Mouse (Mus musculus): ENCODE measurements around the gene Unc13b. TPM values are rescaled to one million over a fixed set of nuclear protein-coding genes. Genes with fewer than 3 reads are reported as not detected.

Unc13b gene
- polyA plus RNA-seq, 1 experiment from 2014 or later: 3.0 TPM

- no peaks in the 10 kb centered on the region for H3K4me1 ChIP-seq (ENCODE audit: insufficient read depth, low read depth, low read length)
- no peak overlapping the region for H3K4me3 ChIP-seq (ENCODE audit: low read depth, low read length)
- H3K36me3 ChIP-seq (ENCODE audit: insufficient read depth, low read length): no peaks in the 10 kb centered on the region
- no peaks in the 10 kb centered on the region for H3K27me3 ChIP-seq (replicated peaks; ENCODE audit: insufficient read depth, low read length)
- TF ChIP-seq EP300 (IDR thresholded peaks at IDR 0.05) (no peak), CTCF (IDR thresholded peaks at IDR 0.05) (no peak)
- 52% methylated on average over 3 of the region's 3 CpGs for WGBS
- no peak for DNase-seq (ENCODE audit: low spot score)
- no peak for ATAC-seq
- no peaks in the 10 kb centered on the region for H3K9me3 ChIP-seq (ENCODE audit: low read length)
- H3K27ac ChIP-seq (ENCODE audit: low read length): no peak overlapping the region
- H3K9ac ChIP-seq (replicated peaks; ENCODE audit: low read depth): no peak overlapping the region
- H3K4me2 ChIP-seq (replicated peaks; ENCODE audit: low read depth, low read length): no peak overlapping the region
Observed at GRCm38 (mm10) chr4:43163205-43163604, 104.5 kb downstream of the Unc13b start.

DNA sequence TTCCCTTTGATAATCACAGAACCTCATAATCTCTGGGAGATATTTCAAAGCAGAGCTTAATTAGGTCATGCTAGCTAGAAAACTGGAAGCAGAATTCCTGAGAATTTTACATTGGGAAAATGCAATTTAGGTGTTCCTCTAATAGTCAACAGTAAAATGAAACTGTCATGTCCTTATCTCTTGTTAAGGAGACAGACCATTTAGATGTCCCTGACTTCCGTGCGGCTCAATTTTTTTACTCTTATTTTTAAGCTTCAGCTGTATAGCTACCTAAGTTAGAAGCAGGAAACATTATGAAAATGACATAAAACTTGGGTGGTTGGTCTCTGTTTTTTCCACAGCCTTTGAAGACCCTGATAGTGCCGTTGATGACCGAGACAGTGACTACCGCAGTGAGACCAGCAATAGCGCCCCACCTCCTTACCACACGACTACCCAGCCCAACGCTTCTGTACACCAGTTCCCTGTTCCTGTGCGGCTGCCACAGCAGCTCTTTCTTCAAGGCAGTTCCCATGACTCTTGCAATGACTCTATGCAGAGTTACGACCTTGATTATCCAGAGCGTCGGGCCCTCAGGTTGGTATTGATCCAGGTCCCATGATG is 106.8 kb downstream of the Unc13b start:
- no peak overlapping the region for H3K9ac ChIP-seq (replicated peaks; ENCODE audit: low read depth)
- no peak overlapping the region for H3K4me3 ChIP-seq (ENCODE audit: low read depth, low read length)
- H3K27me3 ChIP-seq (replicated peaks; ENCODE audit: insufficient read depth, low read length): no peaks in the 10 kb centered on the region
- ATAC-seq: no peak
- H3K4me1 ChIP-seq (ENCODE audit: insufficient read depth, low read depth, low read length): no peaks in the 10 kb centered on the region
- 82% methylated on average over 12 of the region's 12 CpGs for WGBS
- H3K27ac ChIP-seq (ENCODE audit: low read length): no peak overlapping the region
- TF ChIP-seq CTCF (IDR thresholded peaks at IDR 0.05) (no peak), EP300 (IDR thresholded peaks at IDR 0.05) (no peak)
- DNase-seq (ENCODE audit: low spot score): no peak
- no peaks in the 10 kb centered on the region for H3K36me3 ChIP-seq (ENCODE audit: insufficient read depth, low read length)
- no peaks in the 10 kb centered on the region for H3K9me3 ChIP-seq (ENCODE audit: low read length)
- H3K4me2 ChIP-seq (replicated peaks; ENCODE audit: low read depth, low read length): no peak overlapping the region

DNA sequence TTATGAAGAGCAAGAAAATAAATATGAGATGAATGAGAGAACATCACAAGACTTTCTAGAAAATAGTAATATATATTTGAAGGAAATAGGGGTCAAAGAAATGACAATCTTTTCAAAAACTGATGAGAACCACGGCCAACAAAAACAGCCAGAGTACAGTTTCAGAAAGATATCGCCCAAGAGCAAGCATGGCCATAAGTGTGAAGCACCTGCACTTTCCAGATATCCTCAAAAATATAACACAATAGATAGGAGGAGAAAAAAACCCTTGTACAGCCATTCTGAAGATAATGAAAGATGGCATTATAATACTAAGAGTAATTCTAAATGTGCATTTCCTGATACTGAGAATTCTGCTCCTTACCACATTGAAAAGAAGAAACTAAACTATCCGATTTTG is 111.3 kb downstream of the Unc13b start:
- WGBS: 87% methylated on average over 3 of the region's 3 CpGs
- no peak overlapping the region for H3K27ac ChIP-seq (ENCODE audit: low read length)
- TF ChIP-seq EP300 (IDR thresholded peaks at IDR 0.05): no peak
- no peak for TF ChIP-seq CTCF (IDR thresholded peaks at IDR 0.05)
- no peak overlapping the region for H3K4me2 ChIP-seq (replicated peaks; ENCODE audit: low read depth, low read length)
- DNase-seq (ENCODE audit: low spot score) (no peak), ATAC-seq (no peak)
- no peaks in the 10 kb centered on the region for H3K4me1 ChIP-seq (ENCODE audit: insufficient read depth, low read depth, low read length)
- H3K27me3 ChIP-seq (replicated peaks; ENCODE audit: insufficient read depth, low read length): no peaks in the 10 kb centered on the region
- H3K9me3 ChIP-seq (ENCODE audit: low read length): no peaks in the 10 kb centered on the region
- H3K4me3 ChIP-seq (ENCODE audit: low read depth, low read length): no peak overlapping the region
- H3K9ac ChIP-seq (replicated peaks; ENCODE audit: low read depth): no peak overlapping the region
- no peaks in the 10 kb centered on the region for H3K36me3 ChIP-seq (ENCODE audit: insufficient read depth, low read length)

DNA sequence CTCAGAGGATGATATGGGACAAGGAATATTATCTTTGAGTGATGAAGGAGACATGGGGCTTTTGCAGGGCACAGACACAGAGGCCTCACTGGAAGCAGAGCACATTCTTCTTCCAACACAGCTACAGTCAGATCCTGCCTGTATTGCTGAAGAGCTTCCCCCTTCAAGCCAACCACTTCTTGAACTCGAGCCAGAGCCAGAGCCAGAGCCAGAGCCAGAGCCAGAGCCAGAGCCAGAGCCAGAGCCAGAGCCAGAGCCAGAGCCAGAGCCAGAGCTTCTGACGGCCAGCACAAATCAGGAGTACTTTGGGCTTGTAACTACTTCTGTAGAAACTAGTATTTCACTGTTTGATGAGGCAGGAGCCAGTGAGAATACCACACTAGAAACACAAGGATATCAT is 118.4 kb downstream of the Unc13b start:
- no peak overlapping the region for H3K4me2 ChIP-seq (replicated peaks; ENCODE audit: low read depth, low read length)
- H3K4me3 ChIP-seq (ENCODE audit: low read depth, low read length): no peak overlapping the region
- H3K27ac ChIP-seq (ENCODE audit: low read length): no peak overlapping the region
- H3K27me3 ChIP-seq (replicated peaks; ENCODE audit: insufficient read depth, low read length): no peaks in the 10 kb centered on the region
- ATAC-seq (no peak), DNase-seq (ENCODE audit: low spot score) (no peak)
- TF ChIP-seq EP300 (IDR thresholded peaks at IDR 0.05): no peak
- TF ChIP-seq CTCF (IDR thresholded peaks at IDR 0.05): no peak
- H3K9ac ChIP-seq (replicated peaks; ENCODE audit: low read depth): no peak overlapping the region
- WGBS: 66% methylated on average over 2 of the region's 2 CpGs
- no peaks in the 10 kb centered on the region for H3K4me1 ChIP-seq (ENCODE audit: insufficient read depth, low read depth, low read length)
- no peaks in the 10 kb centered on the region for H3K9me3 ChIP-seq (ENCODE audit: low read length)
- H3K36me3 ChIP-seq (ENCODE audit: insufficient read depth, low read length): no peaks in the 10 kb centered on the region

- WGBS: 93% methylated on average over 8 of the region's 8 CpGs
- ATAC-seq: no peak
Observed at GRCm38 (mm10) chr4:43182474-43183168, 123.9 kb downstream of the Unc13b start.

DNA sequence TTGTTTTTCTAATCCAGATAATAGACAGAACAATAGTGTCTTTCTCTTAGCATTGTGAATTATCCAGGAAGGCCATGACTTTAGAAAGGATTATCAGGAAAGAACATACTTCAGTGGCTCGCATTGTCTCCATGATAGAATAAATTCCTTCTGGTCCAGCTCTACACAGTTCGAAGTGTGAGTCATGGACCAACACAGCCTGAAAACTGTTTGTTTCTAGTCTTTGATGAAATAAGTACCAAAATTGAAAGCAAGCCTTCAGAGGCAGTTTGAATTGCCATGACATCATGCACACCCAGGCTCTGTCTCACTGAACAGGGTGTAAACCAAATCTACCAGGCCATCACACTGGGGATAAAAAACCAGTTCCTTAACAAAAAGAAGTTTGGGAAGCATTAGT is 128.7 kb downstream of the Unc13b start:
- Histone ChIP-seq H3K9ac (replicated peaks; ENCODE audit: low read depth) (no peak overlapping the region), H3K27me3 (replicated peaks; ENCODE audit: insufficient read depth, low read length) (no peaks in the 10 kb centered on the region), H3K9me3 (ENCODE audit: low read length) (no peaks in the 10 kb centered on the region), H3K27ac (ENCODE audit: low read length) (no peak overlapping the region), H3K36me3 (ENCODE audit: insufficient read depth, low read length) (no peaks in the 10 kb centered on the region), H3K4me2 (replicated peaks; ENCODE audit: low read depth, low read length) (no peak overlapping the region), H3K4me1 (ENCODE audit: insufficient read depth, low read depth, low read length) (no peaks in the 10 kb centered on the region), H3K4me3 (ENCODE audit: low read depth, low read length) (no peak overlapping the region)
- ATAC-seq (no peak), DNase-seq (ENCODE audit: low spot score) (no peak)
- TF ChIP-seq EP300 (IDR thresholded peaks at IDR 0.05): no peak
- no peak for TF ChIP-seq CTCF (IDR thresholded peaks at IDR 0.05)
- 87% methylated on average over 2 of the region's 2 CpGs for WGBS

More at GRCm38 (mm10) chr4:43182474-43183168, 123.9 kb downstream of the Unc13b start:
- H3K27me3 ChIP-seq (replicated peaks; ENCODE audit: insufficient read depth, low read length): no peaks in the 10 kb centered on the region
- no peak overlapping the region for H3K9ac ChIP-seq (replicated peaks; ENCODE audit: low read depth)
- no peaks in the 10 kb centered on the region for H3K9me3 ChIP-seq (ENCODE audit: low read length)
- no peak for TF ChIP-seq CTCF (IDR thresholded peaks at IDR 0.05)
- TF ChIP-seq EP300 (IDR thresholded peaks at IDR 0.05): no peak
- DNase-seq (ENCODE audit: low spot score): no peak
- no peaks in the 10 kb centered on the region for H3K36me3 ChIP-seq (ENCODE audit: insufficient read depth, low read length)
- no peak overlapping the region for H3K4me2 ChIP-seq (replicated peaks; ENCODE audit: low read depth, low read length)
- no peak overlapping the region for H3K27ac ChIP-seq (ENCODE audit: low read length)
- no peak overlapping the region for H3K4me3 ChIP-seq (ENCODE audit: low read depth, low read length)
- no peaks in the 10 kb centered on the region for H3K4me1 ChIP-seq (ENCODE audit: insufficient read depth, low read depth, low read length)

All from lung, postnatal 0 days (tissue).